Mouse (Mus musculus) embryonic fibroblast, embryonic 13.5 days (primary cell): Measurements from ENCODE around the gene Tm9sf4.

Experiments used
- CTCF ChIP-seq: IDR thresholded peaks from 2 replicates; pipeline ENCODE4 v1.5.1; 2011; ENCODE audit warnings: mild to moderate bottlenecking, control low read depth, low read length, moderate library complexity, borderline replicate concordance; ENCODE audit not compliant: insufficient read depth
- POLR2A ChIP-seq: IDR thresholded peaks from 2 replicates; pipeline ENCODE4 v1.6.1; 2011; ENCODE audit warnings: low read depth, mild to moderate bottlenecking, control low read depth, low read length, moderate library complexity

DNA sequence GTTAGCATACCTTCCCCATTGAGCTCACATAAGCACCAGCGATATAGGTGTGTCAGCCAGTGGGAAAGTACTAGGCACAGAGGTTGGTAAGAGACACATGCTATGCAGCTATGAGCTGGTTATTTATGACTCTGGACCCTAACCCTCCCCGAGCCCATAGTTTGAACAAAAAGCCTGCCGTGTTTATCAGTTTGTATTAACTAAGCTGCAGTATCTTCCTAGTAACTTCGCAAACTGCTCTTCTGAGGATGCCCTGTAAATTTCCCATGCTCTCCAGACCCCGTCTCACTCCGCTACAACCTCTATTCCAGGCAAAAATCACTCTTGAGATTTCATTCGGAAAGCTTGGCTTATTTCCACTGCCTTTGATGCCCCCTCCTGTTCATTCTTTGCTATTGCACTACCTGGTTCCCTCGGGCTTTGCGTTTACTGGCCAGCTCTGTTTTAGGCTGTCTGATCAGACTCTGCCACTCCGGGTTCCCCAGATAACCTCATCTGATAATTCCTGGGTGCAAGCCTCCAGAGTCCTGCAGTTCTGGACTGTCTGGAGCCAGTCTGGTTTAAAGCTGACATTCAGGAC is 18.4 kb upstream of the Tm9sf4 start:
- TF ChIP-seq POLR2A = no peak
- peak; percentile 7; the same call in 1 of the 2 replicates for TF ChIP-seq CTCF
